Mouse (Mus musculus) megakaryocyte, embryonic 14.5 days (primary cell): ENCODE data around the gene Atp1a4. TPM values are rescaled to one million over a fixed set of nuclear protein-coding genes. Genes with fewer than 3 reads are reported as not detected.

Source experiments
- H3K27me3 ChIP-seq: replicated peaks from 2 replicates; pipeline ENCODE3; 2012; ENCODE audit warnings: inconsistent platforms
- H3K36me3 ChIP-seq: replicated peaks from 2 replicates; pipeline ENCODE3; 2012; ENCODE audit warnings: low read length, inconsistent platforms, mixed read lengths
- H3K4me1 ChIP-seq: 2 replicates; pipeline ENCODE4 v1.6.1; 2012; ENCODE audit warnings: inconsistent platforms
- H3K4me3 ChIP-seq: replicated peaks from 2 replicates; pipeline ENCODE3; 2012; ENCODE audit warnings: moderate library complexity, mild to moderate bottlenecking, inconsistent platforms
- H3K9me3 ChIP-seq: 2 replicates; pipeline ENCODE4 v1.6.1; 2012; ENCODE audit warnings: inconsistent platforms
- FLI1 ChIP-seq: IDR thresholded peaks from 2 replicates; pipeline ENCODE4 v1.6.1; 2012; ENCODE audit warnings: low read length, inconsistent platforms, mixed read lengths
- GATA1 ChIP-seq: IDR thresholded peaks from 3 replicates; pipeline ENCODE4 v1.6.1; 2012; ENCODE audit warnings: mixed read lengths, low read length, inconsistent platforms, borderline replicate concordance
- polyA plus RNA-seq: library from polyadenylated mRNA; stranded (reverse); fragments of >175 nt; gene quantifications from 2 replicates; pipeline ENCODE4 v1.2.3, GENCODE M21; 2012; ENCODE audit warnings: low replicate concordance; ENCODE audit not compliant: insufficient read depth

Atp1a4 gene
- polyA plus RNA-seq, 1 experiment = not detected

- TF ChIP-seq GATA1 (no peak), FLI1 (no peak)
- peaks cover 38% of the 10 kb centered on the region for H3K4me1 ChIP-seq
- H3K9me3 ChIP-seq = no peaks in the 10 kb centered on the region
- H3K27me3 ChIP-seq = peaks cover 18% of the 10 kb centered on the region
- H3K4me3 ChIP-seq = no peak overlapping the region
- no peaks in the 10 kb centered on the region for H3K36me3 ChIP-seq
These were observed 36.7 kb downstream of the Atp1a4 start for GRCm38 (mm10) chr1:172221297-172222063.

DNA sequence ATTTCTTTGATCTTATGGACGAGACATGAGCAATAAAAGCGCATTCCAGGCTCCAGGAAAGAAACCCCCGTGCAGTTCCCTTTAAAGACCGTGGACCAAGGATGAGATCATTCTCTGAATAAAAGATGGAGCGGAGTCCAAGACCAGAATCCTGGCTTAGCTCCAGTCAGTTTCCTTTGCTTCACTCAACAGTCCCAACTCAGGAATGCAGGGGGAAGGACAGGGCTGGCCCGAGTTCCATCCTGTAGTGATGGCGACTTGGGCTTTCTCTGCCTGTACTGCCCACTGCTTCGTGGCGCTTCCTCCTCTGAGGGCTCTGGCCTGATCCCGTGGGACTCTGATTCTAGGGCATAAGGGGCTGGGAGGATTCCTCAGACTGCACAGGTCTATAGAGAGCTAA is 37.8 kb downstream of the Atp1a4 start:
- Histone ChIP-seq H3K9me3 (no peaks in the 10 kb centered on the region), H3K36me3 (no peaks in the 10 kb centered on the region), H3K4me1 (peaks cover 38% of the 10 kb centered on the region), H3K27me3 (peaks cover 18% of the 10 kb centered on the region), H3K4me3 (no peak overlapping the region)
- TF ChIP-seq FLI1 = no peak
- no peak for TF ChIP-seq GATA1

DNA sequence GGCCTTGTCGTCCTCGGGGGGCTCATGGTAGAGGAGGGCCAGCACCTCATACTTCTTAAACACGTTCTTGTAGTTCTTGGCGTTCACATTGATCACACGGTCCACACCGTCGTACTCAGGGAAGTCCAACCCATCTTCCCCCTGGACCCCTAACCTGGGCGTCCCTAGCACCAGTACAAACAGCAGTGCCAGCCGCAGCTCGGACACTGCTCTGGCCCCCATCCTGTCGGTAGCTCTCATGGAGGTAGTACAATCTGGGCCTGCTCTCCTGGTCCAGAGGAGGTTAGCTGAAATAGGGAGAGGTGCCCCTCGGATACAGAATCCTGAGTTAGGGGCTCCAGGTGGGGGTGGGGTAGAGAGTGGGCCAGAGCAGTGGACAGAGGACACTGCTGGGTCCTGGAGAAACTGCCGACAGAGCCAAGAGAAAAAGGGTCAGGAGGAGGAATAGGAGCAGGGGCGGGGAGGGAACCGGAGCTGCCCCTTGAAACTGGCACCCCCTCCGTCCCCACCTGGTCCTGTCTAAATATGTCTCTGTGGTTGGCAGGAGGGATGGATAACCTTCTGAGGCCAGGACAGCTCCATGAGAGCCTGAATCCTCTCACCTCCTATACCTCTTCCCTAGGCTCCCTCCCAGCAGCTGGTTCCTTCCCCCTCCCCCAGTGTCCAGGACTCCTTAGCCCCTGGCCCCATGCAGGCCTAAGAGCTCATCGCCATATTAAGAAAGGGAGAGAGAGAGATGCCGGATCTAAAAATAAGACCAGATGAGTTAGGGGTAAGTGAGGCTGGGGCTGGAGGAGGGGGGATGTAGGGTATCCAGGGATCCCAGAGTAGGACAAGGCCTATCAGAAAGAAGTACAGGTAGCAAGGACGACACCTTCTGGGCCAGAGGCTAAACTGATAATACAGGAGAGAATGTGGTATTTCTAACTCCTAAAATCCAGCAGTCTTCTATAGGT is 38.5 kb downstream of the Atp1a4 start, which contains the start of gene Casq1:
Gene Casq1, minus strand, starts transcription at position 418 of the 956 bp plus-strand sequence.
- peaks cover 17% of the 10 kb centered on the region for H3K27me3 ChIP-seq
- H3K36me3 ChIP-seq = no peaks in the 10 kb centered on the region
- H3K4me3 ChIP-seq = no peak within 1 kb of the TSS
- H3K4me1 ChIP-seq = peaks cover 38% of the 10 kb centered on the region
- TF ChIP-seq GATA1 (no peak), FLI1 (no peak)
- no peaks in the 10 kb centered on the region for H3K9me3 ChIP-seq

DNA sequence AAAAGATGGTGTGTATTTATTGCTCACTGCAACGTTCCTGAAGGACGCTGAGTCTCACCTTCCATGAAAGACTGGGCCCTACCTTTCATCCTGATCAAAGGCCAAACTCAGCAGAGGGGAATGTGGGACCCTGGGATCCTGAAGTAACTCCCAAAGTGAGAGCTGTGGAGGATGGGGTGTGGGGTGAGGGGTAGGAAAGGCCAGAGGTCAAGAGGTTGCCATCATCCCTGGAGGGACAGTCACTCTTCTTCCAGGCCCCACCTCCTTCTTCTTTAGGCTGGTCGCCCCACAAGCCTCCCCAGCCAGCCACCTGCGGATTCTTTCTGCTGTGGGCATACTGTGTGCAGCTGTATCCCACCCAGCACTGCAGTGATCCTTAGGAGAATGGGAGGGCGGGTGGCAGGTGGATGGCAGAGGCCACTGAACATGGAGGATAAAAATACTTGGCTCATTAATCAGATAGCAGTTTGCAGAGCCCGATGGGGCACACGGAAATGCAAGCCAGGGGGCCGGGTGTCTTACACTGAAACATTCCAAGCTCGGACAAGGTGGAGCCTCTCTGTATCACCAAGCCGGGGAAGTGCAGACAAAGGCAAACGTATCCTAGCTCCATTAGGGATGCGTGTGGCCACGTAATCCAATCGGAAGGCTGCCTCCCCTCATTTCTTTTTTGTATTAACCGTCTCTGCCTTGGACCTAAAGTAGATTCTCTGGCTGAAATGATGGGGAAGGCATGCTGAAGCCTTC is 39.9 kb downstream of the Atp1a4 start:
- peaks cover 8% of the 10 kb centered on the region for H3K27me3 ChIP-seq
- no peaks in the 10 kb centered on the region for H3K36me3 ChIP-seq
- no peak overlapping the region for H3K4me3 ChIP-seq
- TF ChIP-seq GATA1 = no peak
- no peak for TF ChIP-seq FLI1
- peaks cover 38% of the 10 kb centered on the region for H3K4me1 ChIP-seq
- H3K9me3 ChIP-seq = no peaks in the 10 kb centered on the region

- TF ChIP-seq FLI1 = peak; percentile 73; the same call in 1 of the 2 replicates
- no peak for TF ChIP-seq GATA1
- H3K36me3 ChIP-seq = no peaks in the 10 kb centered on the region
- no peaks in the 10 kb centered on the region for H3K9me3 ChIP-seq
- peak overlapping the region; percentile 12 for H3K4me3 ChIP-seq
- H3K27me3 ChIP-seq = peaks cover 2% of the 10 kb centered on the region
- H3K4me1 ChIP-seq = peaks cover 41% of the 10 kb centered on the region
These were observed 41.1 kb downstream of the Atp1a4 start for GRCm38 (mm10) chr1:172217148-172217547.

- peaks cover 39% of the 10 kb centered on the region for H3K4me1 ChIP-seq
- no peak overlapping the region for H3K4me3 ChIP-seq
- TF ChIP-seq GATA1 = no peak
- no peak for TF ChIP-seq FLI1
- peaks cover 8% of the 10 kb centered on the region for H3K36me3 ChIP-seq
- H3K9me3 ChIP-seq = no peaks in the 10 kb centered on the region
- H3K27me3 ChIP-seq = peaks cover 2% of the 10 kb centered on the region
These were observed 43.5 kb downstream of the Atp1a4 start for GRCm38 (mm10) chr1:172214748-172215147.

DNA sequence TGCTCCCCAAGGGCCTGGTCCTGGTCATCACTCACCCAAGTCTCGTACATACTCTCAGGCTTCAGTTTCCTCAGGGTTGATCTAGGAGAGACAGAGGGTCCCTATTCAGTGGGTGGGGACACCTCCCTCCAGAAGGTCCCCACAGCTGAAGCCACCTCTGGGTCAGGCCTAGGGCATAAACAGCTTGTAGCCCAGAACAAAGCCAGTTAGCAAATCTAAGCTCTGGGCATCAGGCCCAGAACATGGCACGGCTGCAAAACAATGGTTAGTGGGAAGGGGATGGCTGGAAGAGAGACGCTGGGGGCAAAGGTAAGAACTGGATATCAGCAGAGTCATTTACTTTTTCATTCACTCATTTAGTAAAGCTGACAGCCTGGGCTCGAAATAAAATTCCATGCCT is 44.4 kb downstream of the Atp1a4 start:
- Histone ChIP-seq H3K4me1 (peaks cover 39% of the 10 kb centered on the region), H3K36me3 (peaks cover 13% of the 10 kb centered on the region), H3K27me3 (peaks cover 2% of the 10 kb centered on the region), H3K9me3 (no peaks in the 10 kb centered on the region), H3K4me3 (no peak overlapping the region)
- TF ChIP-seq FLI1 (no peak), GATA1 (no peak)

- Histone ChIP-seq H3K4me3 (no peak overlapping the region), H3K9me3 (no peaks in the 10 kb centered on the region), H3K4me1 (peaks cover 33% of the 10 kb centered on the region), H3K27me3 (peaks cover 2% of the 10 kb centered on the region), H3K36me3 (peaks cover 13% of the 10 kb centered on the region)
- no peak for TF ChIP-seq FLI1
- TF ChIP-seq GATA1 = no peak
These were observed 45.4 kb downstream of the Atp1a4 start for GRCm38 (mm10) chr1:172212776-172213175.

DNA sequence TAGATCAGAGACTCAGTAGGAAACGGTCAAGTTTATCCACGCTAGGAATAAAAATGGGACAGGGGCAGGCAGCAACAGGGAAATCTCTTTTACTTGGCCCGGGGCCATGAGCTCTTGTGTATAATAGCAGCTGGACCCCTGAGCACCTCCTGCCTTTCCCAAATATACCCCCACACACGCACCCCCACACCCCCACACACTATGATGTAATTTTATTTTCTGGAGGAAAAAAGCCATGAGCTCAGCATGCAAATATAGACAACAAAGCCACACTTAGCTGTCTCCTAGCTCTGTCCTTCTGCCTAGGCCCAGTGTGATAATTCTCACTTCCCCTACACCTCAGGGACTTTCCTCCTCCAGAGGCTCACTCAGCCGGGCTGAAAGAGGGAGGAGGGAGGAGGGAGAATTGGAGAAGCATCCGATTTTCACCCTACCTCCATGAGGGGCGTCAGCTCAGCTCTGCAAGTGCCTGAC is 51.1 kb downstream of the Atp1a4 start:
- TF ChIP-seq GATA1 (no peak), FLI1 (no peak)
- no peaks in the 10 kb centered on the region for H3K9me3 ChIP-seq
- H3K4me1 ChIP-seq = peaks cover 66% of the 10 kb centered on the region
- H3K4me3 ChIP-seq = no peak overlapping the region
- H3K36me3 ChIP-seq = peaks cover 50% of the 10 kb centered on the region
- peaks cover 2% of the 10 kb centered on the region for H3K27me3 ChIP-seq
